Mouse (Mus musculus) hindbrain, embryonic 12.5 days (tissue): ENCODE measurements around the gene Parp1. TPM values are rescaled to one million over a fixed set of nuclear protein-coding genes. Genes with fewer than 3 reads are reported as not detected.
"Not testable (repeated sequence)": the region's sequence is repeated elsewhere in the genome, so short reads cannot be mapped to it uniquely, and the experiment has no call there.

Experiments used
- ATAC-seq: fragments of 200-750 bp; cut with Nextera tagmentation; 2 replicates; pipeline ENCODE4 v1.8.0; 2017; ENCODE audit warnings: moderate TSS enrichment; ENCODE audit not compliant: low FRiP score
- H3K27ac ChIP-seq: fragments of 300-500 bp; sonication (generic); 2 replicates; pipeline ENCODE4 v1.5.1; 2016; ENCODE audit warnings: mild to moderate bottlenecking
- H3K27me3 ChIP-seq: fragments of 300-500 bp; sonication (generic); 2 replicates; pipeline ENCODE4 v1.6.1; 2016; ENCODE audit warnings: mild to moderate bottlenecking
- H3K36me3 ChIP-seq: fragments of 300-500 bp; sonication (generic); 2 replicates; pipeline ENCODE4 v1.6.1; 2016; ENCODE audit warnings: mild to moderate bottlenecking
- H3K4me1 ChIP-seq: fragments of 300-500 bp; sonication (generic); 2 replicates; pipeline ENCODE4 v1.6.1; 2016
- H3K4me2 ChIP-seq: fragments of 300-500 bp; sonication (generic); replicated peaks from 2 replicates; pipeline ENCODE4 v1.6.1; 2016; ENCODE audit warnings: mild to moderate bottlenecking
- H3K4me3 ChIP-seq: fragments of 300-500 bp; sonication (generic); 2 replicates; pipeline ENCODE4 v1.5.1; 2016; ENCODE audit warnings: mild to moderate bottlenecking
- H3K9ac ChIP-seq: fragments of 300-500 bp; sonication (generic); 2 replicates; pipeline ENCODE4 v1.6.1; 2016; ENCODE audit warnings: mild to moderate bottlenecking, moderate library complexity
- H3K9me3 ChIP-seq: fragments of 300-500 bp; sonication (generic); replicated peaks from 2 replicates; pipeline ENCODE4 v1.6.1; 2016; ENCODE audit warnings: mild to moderate bottlenecking
- WGBS: fragments of 180-500 bp; shearing (Covaris S2); methylation state at CpG from one replicate; pipeline ENCODE4 v1.1.7; 2016; 5-methylcytosine and 5-hydroxymethylcytosine counted together
- polyA plus RNA-seq: library from polyadenylated mRNA; unstranded; fragments of >200 nt; fragmentation: Nextera tagmentation; extraction: Ambion mirVana; gene quantifications from 2 replicates; pipeline ENCODE4 v1.2.1, GENCODE M21; 2016

Gene Parp1
- polyA plus RNA-seq, 1 experiment from 2014 or later, result 178 TPM

DNA sequence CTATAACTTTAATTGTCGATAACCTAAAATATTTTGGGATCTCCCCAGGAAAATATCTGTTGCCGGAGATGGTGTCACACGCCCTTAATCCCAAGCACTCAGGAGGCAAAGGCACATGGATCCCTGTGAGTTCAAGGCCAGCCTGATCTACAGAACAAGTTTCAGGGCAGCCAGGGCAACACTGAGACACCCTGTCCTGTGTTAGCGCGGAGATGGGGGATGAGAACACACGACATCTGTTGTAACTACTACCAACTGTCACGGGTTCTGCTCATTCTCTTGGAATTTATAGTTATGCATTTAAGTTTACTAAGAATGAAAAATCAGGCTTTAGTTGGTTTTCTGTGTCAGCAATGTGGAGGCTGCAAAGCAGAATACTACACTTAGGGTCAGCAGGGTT lies 476 bp upstream of the Parp1 start:
- peak overlapping the region; percentile 92 for H3K9ac ChIP-seq
- H3K4me2 ChIP-seq, result peak overlapping the region; percentile 94
- no peaks in the 10 kb centered on the region for H3K9me3 ChIP-seq
- H3K27me3 ChIP-seq, result no peaks in the 10 kb centered on the region
- H3K36me3 ChIP-seq, result peaks cover 5% of the 10 kb centered on the region
- WGBS, result 40% methylated on average over 7 of the region's 7 CpGs
- H3K27ac ChIP-seq, result peak overlapping the region; percentile 95; the same call in 1 of the 2 replicates
- peaks cover 25% of the 10 kb centered on the region for H3K4me1 ChIP-seq
- peak; percentile 41 for ATAC-seq
- peak overlapping the region; percentile 91 for H3K4me3 ChIP-seq

DNA sequence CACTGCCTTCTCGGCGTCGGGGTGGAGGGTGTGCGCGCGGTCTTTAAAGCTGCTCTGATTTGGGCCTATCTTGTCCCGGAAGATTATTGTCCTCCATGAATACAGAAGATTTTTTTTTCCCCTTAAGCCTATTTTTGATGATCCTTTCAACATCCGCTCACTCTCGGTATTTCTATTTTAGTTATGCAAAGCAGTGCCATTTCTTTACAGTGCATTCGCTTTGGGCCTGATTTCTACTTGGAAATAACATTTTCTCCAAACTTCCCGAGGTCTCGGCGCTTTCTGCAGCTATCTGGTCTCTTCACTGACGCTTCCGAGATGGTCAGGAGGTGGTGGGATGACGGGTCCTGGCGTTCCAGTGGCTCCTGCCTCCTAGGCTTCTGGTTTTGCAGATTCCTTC lies 729 bp downstream of the Parp1 start:
- H3K4me2 ChIP-seq, result peak overlapping the region; percentile 94
- peaks cover 17% of the 10 kb centered on the region for H3K36me3 ChIP-seq
- WGBS, result under 1% methylated on average over 17 of the region's 17 CpGs
- H3K9me3 ChIP-seq, result no peaks in the 10 kb centered on the region
- H3K27me3 ChIP-seq, result no peaks in the 10 kb centered on the region
- H3K27ac ChIP-seq, result peak overlapping the region; percentile 95
- H3K9ac ChIP-seq, result peak overlapping the region; percentile 92
- H3K4me3 ChIP-seq, result peak overlapping the region; percentile 91
- peaks cover 25% of the 10 kb centered on the region for H3K4me1 ChIP-seq
- no peak for ATAC-seq

GRCm38 (mm10) chr1:180570181-180570580 lies 1.5 kb downstream of the Parp1 start:
- peak overlapping the region; percentile 94 for H3K4me2 ChIP-seq
- H3K4me3 ChIP-seq, result peak overlapping the region; percentile 91
- no peak for ATAC-seq
- no peaks in the 10 kb centered on the region for H3K9me3 ChIP-seq
- peak overlapping the region; percentile 95; the same call in 1 of the 2 replicates for H3K27ac ChIP-seq
- H3K9ac ChIP-seq, result peak overlapping the region; percentile 92
- no peaks in the 10 kb centered on the region for H3K27me3 ChIP-seq
- peaks cover 23% of the 10 kb centered on the region for H3K36me3 ChIP-seq
- peaks cover 25% of the 10 kb centered on the region for H3K4me1 ChIP-seq
- WGBS, result 8% methylated on average over 5 of the region's 5 CpGs

DNA sequence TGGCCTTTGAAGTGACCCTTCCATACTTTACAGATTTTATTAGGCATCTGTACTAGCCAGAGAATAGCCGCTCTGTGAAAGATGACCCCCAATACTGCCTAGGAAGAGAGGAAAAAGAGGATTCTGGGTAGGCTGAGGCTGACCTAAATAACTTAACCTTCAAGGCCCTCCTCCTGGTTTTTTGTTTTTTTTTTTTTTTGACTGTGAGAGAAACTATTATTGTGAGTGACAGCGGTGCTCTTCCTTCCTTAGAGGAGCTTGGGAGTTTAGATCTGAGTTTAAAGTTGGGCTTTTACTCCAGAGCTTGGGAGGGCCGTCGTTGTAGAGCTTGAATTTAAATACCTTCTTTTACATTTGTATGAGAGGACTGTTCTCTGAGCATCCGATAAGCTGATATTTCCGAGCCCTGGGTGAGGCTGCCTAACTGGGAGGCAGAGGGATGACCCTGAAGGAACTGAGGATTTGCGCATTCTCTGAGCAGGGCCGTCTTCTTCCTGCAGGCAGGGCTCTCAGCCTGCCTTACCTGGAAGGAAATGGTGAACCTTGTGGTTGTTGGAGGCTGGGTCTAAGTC lies 2.4 kb downstream of the Parp1 start:
- H3K9ac ChIP-seq, result 0 out of 2 replicates have a peak overlapping the region, but pooled peaks have one; percentile 9
- H3K36me3 ChIP-seq, result peaks cover 23% of the 10 kb centered on the region
- no peak for ATAC-seq
- 0 out of 2 replicates have a peak overlapping the region, but pooled peaks have one; percentile 91 for H3K4me3 ChIP-seq
- H3K4me2 ChIP-seq, result peak overlapping the region; percentile 94
- H3K27ac ChIP-seq, result no peak overlapping the region
- 66% methylated on average over 8 of the region's 8 CpGs for WGBS
- peaks cover 25% of the 10 kb centered on the region for H3K4me1 ChIP-seq
- H3K27me3 ChIP-seq, result no peaks in the 10 kb centered on the region
- no peaks in the 10 kb centered on the region for H3K9me3 ChIP-seq

DNA sequence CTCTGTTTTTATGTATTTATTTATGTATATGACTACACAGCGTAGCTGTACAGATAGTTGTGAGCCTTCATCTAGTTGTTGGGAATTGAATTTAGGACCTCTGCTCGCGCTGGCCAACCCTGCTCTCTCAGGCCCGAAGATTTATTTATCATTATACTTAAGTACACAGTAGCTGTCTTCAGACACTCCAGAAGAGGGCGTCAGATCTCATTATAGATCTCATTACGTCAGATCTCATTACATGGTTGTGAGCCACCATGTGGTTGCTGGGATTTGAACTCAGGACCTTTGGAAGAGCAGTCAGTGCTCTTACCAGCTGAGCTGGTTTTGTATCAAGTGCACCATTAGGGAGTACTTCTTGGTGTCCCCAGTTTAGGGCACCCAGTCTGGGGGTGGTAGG lies 3.0 kb downstream of the Parp1 start:
- Histone ChIP-seq H3K4me1 (peaks cover 25% of the 10 kb centered on the region), H3K36me3 (peaks cover 29% of the 10 kb centered on the region)
- H3K27ac ChIP-seq, H3K4me3 ChIP-seq, ATAC-seq, H3K9ac ChIP-seq, H3K9me3 ChIP-seq, H3K27me3 ChIP-seq, H3K4me2 ChIP-seq: not testable (repeated sequence)
- WGBS, result 87% methylated on average over 6 of the region's 6 CpGs

- Histone ChIP-seq H3K4me1 (peaks cover 25% of the 10 kb centered on the region), H3K27ac (no peak overlapping the region), H3K9me3 (no peaks in the 10 kb centered on the region), H3K9ac (no peak overlapping the region), H3K27me3 (no peaks in the 10 kb centered on the region), H3K36me3 (peaks cover 32% of the 10 kb centered on the region), H3K4me3 (no peak overlapping the region), H3K4me2 (no peak overlapping the region)
- no peak for ATAC-seq
- WGBS, result 89% methylated on average over 9 of the region's 9 CpGs
These were observed 3.4 kb downstream of the Parp1 start for GRCm38 (mm10) chr1:180572154-180572553.

- H3K9me3 ChIP-seq, result no peaks in the 10 kb centered on the region
- H3K4me1 ChIP-seq, result peaks cover 4% of the 10 kb centered on the region
- no peak for ATAC-seq
- no peaks in the 10 kb centered on the region for H3K27me3 ChIP-seq
- no peak overlapping the region for H3K9ac ChIP-seq
- H3K4me3 ChIP-seq, result no peak overlapping the region
- H3K36me3 ChIP-seq, result peaks cover 76% of the 10 kb centered on the region
- no peak overlapping the region for H3K4me2 ChIP-seq
- 93% methylated on average over 3 of the region's 3 CpGs for WGBS
- H3K27ac ChIP-seq, result no peak overlapping the region
These were observed 7.8 kb downstream of the Parp1 start for GRCm38 (mm10) chr1:180576524-180576923.

GRCm38 (mm10) chr1:180577837-180578236 lies 9.1 kb downstream of the Parp1 start:
- Histone ChIP-seq H3K4me1 (no peaks in the 10 kb centered on the region), H3K27ac (no peak overlapping the region), H3K27me3 (no peaks in the 10 kb centered on the region), H3K9ac (no peak overlapping the region), H3K36me3 (peaks cover 88% of the 10 kb centered on the region), H3K9me3 (no peaks in the 10 kb centered on the region), H3K4me2 (no peak overlapping the region), H3K4me3 (no peak overlapping the region)
- ATAC-seq, result no peak
- WGBS, result 83% methylated on average over 4 of the region's 4 CpGs

DNA sequence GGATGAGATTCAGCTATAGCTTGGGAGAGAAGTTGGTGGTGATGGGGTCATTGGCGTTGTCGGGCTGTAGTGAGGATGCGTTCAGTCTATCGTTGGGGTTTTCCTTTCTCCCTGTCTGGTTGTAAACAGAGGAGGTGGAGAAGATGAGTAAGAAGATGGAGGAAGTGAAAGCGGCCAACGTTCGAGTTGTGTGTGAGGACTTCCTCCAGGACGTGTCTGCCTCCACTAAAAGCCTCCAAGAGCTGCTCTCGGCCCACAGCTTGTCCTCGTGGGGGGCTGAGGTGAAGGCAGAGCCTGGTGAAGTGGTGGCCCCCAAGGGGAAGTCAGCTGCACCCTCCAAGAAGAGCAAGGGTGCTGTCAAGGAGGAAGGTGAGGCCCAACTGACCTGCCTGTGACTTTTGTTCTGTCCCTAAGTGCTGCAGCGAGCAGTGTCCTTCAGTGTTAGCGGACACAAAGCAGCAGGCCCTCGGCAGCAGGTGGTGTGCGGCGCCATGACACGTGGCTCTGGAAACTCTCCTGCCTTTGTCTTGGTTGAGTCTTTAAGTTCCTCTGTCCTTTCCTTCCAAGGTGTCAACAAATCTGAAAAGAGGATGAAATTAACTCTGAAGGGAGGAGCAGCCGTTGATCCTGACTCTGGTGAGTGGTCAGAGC lies 19.2 kb downstream of the Parp1 start:
- H3K9ac ChIP-seq, result no peak overlapping the region
- no peak overlapping the region for H3K27ac ChIP-seq
- H3K9me3 ChIP-seq, result no peaks in the 10 kb centered on the region
- H3K27me3 ChIP-seq, result no peaks in the 10 kb centered on the region
- H3K4me2 ChIP-seq, result no peak overlapping the region
- WGBS, result 95% methylated on average over 17 of the region's 17 CpGs
- peaks cover 99% of the 10 kb centered on the region for H3K36me3 ChIP-seq
- H3K4me1 ChIP-seq, result no peaks in the 10 kb centered on the region
- ATAC-seq, result no peak
- no peak overlapping the region for H3K4me3 ChIP-seq

GRCm38 (mm10) chr1:180600578-180600977 lies 31.9 kb downstream of the Parp1 start:
- 92% methylated on average over 6 of the region's 6 CpGs for WGBS
- no peaks in the 10 kb centered on the region for H3K27me3 ChIP-seq
- ATAC-seq, result no peak
- no peak overlapping the region for H3K4me2 ChIP-seq
- no peak overlapping the region for H3K9ac ChIP-seq
- no peaks in the 10 kb centered on the region for H3K4me1 ChIP-seq
- no peak overlapping the region for H3K4me3 ChIP-seq
- H3K27ac ChIP-seq, result no peak overlapping the region
- H3K9me3 ChIP-seq, result no peaks in the 10 kb centered on the region
- H3K36me3 ChIP-seq, result peaks cover 90% of the 10 kb centered on the region

- no peaks in the 10 kb centered on the region for H3K4me1 ChIP-seq
- no peaks in the 10 kb centered on the region for H3K27me3 ChIP-seq
- no peak overlapping the region for H3K27ac ChIP-seq
- 89% methylated on average over 6 of the region's 6 CpGs for WGBS
- no peak overlapping the region for H3K4me2 ChIP-seq
- no peak overlapping the region for H3K9ac ChIP-seq
- H3K9me3 ChIP-seq, result no peaks in the 10 kb centered on the region
- no peak overlapping the region for H3K4me3 ChIP-seq
- peaks cover 80% of the 10 kb centered on the region for H3K36me3 ChIP-seq
- no peak for ATAC-seq
These were observed 33.1 kb downstream of the Parp1 start for GRCm38 (mm10) chr1:180601806-180602205.

GRCm38 (mm10) chr1:180604579-180604978 lies 35.9 kb downstream of the Parp1 start:
- no peak for ATAC-seq
- Histone ChIP-seq H3K9ac (no peak overlapping the region), H3K9me3 (no peaks in the 10 kb centered on the region), H3K27ac (no peak overlapping the region), H3K4me3 (no peak overlapping the region), H3K27me3 (no peaks in the 10 kb centered on the region), H3K4me1 (no peaks in the 10 kb centered on the region), H3K4me2 (no peak overlapping the region), H3K36me3 (peaks cover 57% of the 10 kb centered on the region)
- WGBS, result 76% methylated on average over 4 of the region's 4 CpGs

DNA sequence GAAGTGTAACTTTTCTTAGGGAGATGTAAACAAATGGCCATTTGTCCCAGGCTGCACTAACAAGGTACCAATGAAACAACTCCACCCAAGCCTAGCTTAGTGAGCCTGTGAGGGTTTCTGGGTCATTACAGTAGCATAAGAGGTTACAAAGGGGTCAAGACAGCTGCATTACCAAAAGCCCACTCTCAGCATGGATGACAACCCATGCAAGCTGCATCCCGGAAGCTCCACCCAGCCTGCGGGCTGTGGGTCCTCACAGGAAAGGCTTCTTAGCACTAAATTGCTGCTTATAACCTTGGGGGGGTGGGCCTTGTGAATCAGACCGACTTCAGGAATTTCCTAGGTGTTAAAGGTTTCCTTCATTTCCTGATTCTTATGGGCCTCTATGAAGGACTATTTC lies 37.4 kb downstream of the Parp1 start:
- Histone ChIP-seq H3K9ac (no peak overlapping the region), H3K4me3 (no peak overlapping the region), H3K27ac (no peak overlapping the region), H3K4me1 (no peaks in the 10 kb centered on the region), H3K9me3 (no peaks in the 10 kb centered on the region), H3K27me3 (no peaks in the 10 kb centered on the region), H3K36me3 (peaks cover 42% of the 10 kb centered on the region), H3K4me2 (no peak overlapping the region)
- 87% methylated on average over 3 of the region's 3 CpGs for WGBS
- ATAC-seq, result no peak
